Mouse (Mus musculus) MEL (cell line): ENCODE measurements around the gene Gm20388. TPM values are rescaled to one million over a fixed set of nuclear protein-coding genes. Genes with fewer than 3 reads are reported as not detected.

Experiments used
- DNase-seq: peaks from one replicate; pipeline ENCODE4 v3.0.0; 2011; ENCODE audit warnings: low read depth, low spot score
- H3K27ac ChIP-seq: 2 replicates; pipeline ENCODE4 v1.5.1; 2012; ENCODE audit warnings: low read depth, mild to moderate bottlenecking, control low read depth, low read length, moderate library complexity; ENCODE audit not compliant: control insufficient read depth
- H3K27me3 ChIP-seq, 2 experiments: fragments of 150-350 bp in 1 of 2; sonication (generic) in 1 of 2; 2 replicates each; pipeline ENCODE4 v1.6.1; 2012; ENCODE audit warnings: low read length in 2 of 2, mild to moderate bottlenecking in 2 of 2, improper control_type of control experiment in 1 of 2, moderate library complexity in 1 of 2; ENCODE audit not compliant: insufficient read depth in 2 of 2, control insufficient read depth in 1 of 2
- H3K36me3 ChIP-seq, 2 experiments: 2 replicates each; pipeline ENCODE4 v1.6.1; 2012 to 2014; ENCODE audit warnings: low read length in 2 of 2, improper control_type of control experiment in 1 of 2, inconsistent platforms in 1 of 2, mild to moderate bottlenecking in 1 of 2; ENCODE audit not compliant: insufficient read depth in 2 of 2, control insufficient read depth in 1 of 2
- H3K4me1 ChIP-seq, 2 experiments: fragments of 150-350 bp in 1 of 2; sonication (generic) in 1 of 2; 2 replicates each; pipeline ENCODE4 v1.6.1; 2012; ENCODE audit warnings: low read length in 2 of 2, improper control_type of control experiment in 1 of 2, mild to moderate bottlenecking in 1 of 2; ENCODE audit not compliant: insufficient read depth in 2 of 2, control insufficient read depth in 1 of 2
- H3K4me3 ChIP-seq, 2 experiments: fragments of 150-350 bp in 1 of 2; sonication (generic) in 1 of 2; 2 replicates each; pipeline ENCODE4 v1.5.1; 2012; ENCODE audit warnings: low read depth in 2 of 2, low read length in 2 of 2, mild to moderate bottlenecking in 2 of 2, moderate library complexity in 2 of 2, control low read depth in 1 of 2, improper control_type of control experiment in 1 of 2; ENCODE audit not compliant: control insufficient read depth in 1 of 2, insufficient read depth in 1 of 2
- H3K79me2 ChIP-seq: 2 replicates; pipeline ENCODE4 v1.6.1; 2012; ENCODE audit warnings: mild to moderate bottlenecking, low read length, moderate library complexity; ENCODE audit not compliant: control insufficient read depth, poor library complexity, insufficient read depth
- H3K9ac ChIP-seq: 2 replicates; pipeline ENCODE4 v1.6.1; 2012; ENCODE audit warnings: low read depth, mild to moderate bottlenecking, control low read depth, low read length, moderate library complexity; ENCODE audit not compliant: control insufficient read depth, poor library complexity, severe bottlenecking
- H3K9me3 ChIP-seq: fragments of 150-350 bp; sonication (generic); replicated peaks from 2 replicates; pipeline ENCODE4 v1.6.1; 2012; ENCODE audit warnings: mild to moderate bottlenecking, low read length, improper control_type of control experiment, moderate library complexity; ENCODE audit not compliant: insufficient read depth
- BHLHE40 ChIP-seq: IDR thresholded peaks from 2 replicates; pipeline ENCODE4 v1.6.1; 2012; ENCODE audit warnings: low read depth, mild to moderate bottlenecking, inconsistent platforms, low read length, improper control_type of control experiment, borderline replicate concordance
- CTCF ChIP-seq, 3 experiments: IDR thresholded peaks in 2 of 3; conservative IDR thresholded peaks in 1 of 3; 2 replicates each; pipeline ENCODE4 v1.5.1; 2011 to 2012; ENCODE audit warnings: low read length in 3 of 3, low read depth in 2 of 3, mild to moderate bottlenecking in 2 of 3, improper control_type of control experiment in 1 of 3, inconsistent platforms in 1 of 3, mixed read lengths in 1 of 3, moderate library complexity in 1 of 3; ENCODE audit not compliant: control insufficient read depth in 1 of 3, insufficient read depth in 1 of 3, poor library complexity in 1 of 3, severe bottlenecking in 1 of 3
- EP300 ChIP-seq, 2 experiments: IDR thresholded peaks; 2 replicates each; pipeline ENCODE4 v1.6.1; 2011; ENCODE audit warnings: improper control_type of control experiment in 2 of 2, low read length in 2 of 2, low read depth in 1 of 2, mild to moderate bottlenecking in 1 of 2
- ETS1 ChIP-seq: IDR thresholded peaks from 2 replicates; pipeline ENCODE4 v1.6.1; 2012; ENCODE audit warnings: low read depth, mild to moderate bottlenecking, inconsistent platforms, low read length, improper control_type of control experiment, moderate library complexity
- GATA1 ChIP-seq: IDR thresholded peaks from 2 replicates; pipeline ENCODE4 v1.6.1; 2011; ENCODE audit warnings: low read depth, low read length, improper control_type of control experiment
- HCFC1 ChIP-seq: IDR thresholded peaks from 2 replicates; pipeline ENCODE4 v1.6.1; 2012; ENCODE audit warnings: low read depth, mild to moderate bottlenecking, inconsistent platforms, low read length, improper control_type of control experiment, moderate library complexity
- KAT2A ChIP-seq: conservative IDR thresholded peaks from 2 replicates; pipeline ENCODE4 v1.6.1; 2012; ENCODE audit warnings: low read depth, low read length, improper control_type of control experiment, inconsistent platforms
- MAFK ChIP-seq: IDR thresholded peaks from 2 replicates; pipeline ENCODE4 v1.6.1; 2011; ENCODE audit warnings: low read depth, mild to moderate bottlenecking, low read length, improper control_type of control experiment, borderline replicate concordance
- MYB ChIP-seq: IDR thresholded peaks from 2 replicates; pipeline ENCODE4 v1.6.1; 2011; ENCODE audit warnings: mild to moderate bottlenecking, low read depth, low read length, improper control_type of control experiment
- MYC ChIP-seq: IDR thresholded peaks from 2 replicates; pipeline ENCODE4 v1.6.1; 2011; ENCODE audit warnings: low read depth, mild to moderate bottlenecking, low read length, improper control_type of control experiment, moderate library complexity
- NELFE ChIP-seq: IDR thresholded peaks from 2 replicates; pipeline ENCODE4 v1.6.1; 2011; ENCODE audit warnings: low read depth, low read length, improper control_type of control experiment
- NRF1 ChIP-seq: IDR thresholded peaks from 2 replicates; pipeline ENCODE4 v1.6.1; 2014; ENCODE audit warnings: low read depth, mild to moderate bottlenecking, inconsistent platforms, low read length, improper control_type of control experiment, moderate library complexity; ENCODE audit not compliant: poor library complexity, insufficient read depth, severe bottlenecking
- POLR2A ChIP-seq, 2 experiments: IDR thresholded peaks; 2 replicates each; pipeline ENCODE4 v1.6.1; 2011 to 2012; ENCODE audit warnings: low read length in 2 of 2, mild to moderate bottlenecking in 2 of 2, control low read depth in 1 of 2, improper control_type of control experiment in 1 of 2, low read depth in 1 of 2, moderate library complexity in 1 of 2; ENCODE audit not compliant: control insufficient read depth in 1 of 2, insufficient read depth in 1 of 2, poor library complexity in 1 of 2
- POLR2AphosphoS2 ChIP-seq: IDR thresholded peaks from 2 replicates; pipeline ENCODE4 v1.6.1; 2011; ENCODE audit warnings: low read length, improper control_type of control experiment
- RAD21 ChIP-seq: IDR thresholded peaks from 2 replicates; pipeline ENCODE4 v1.6.1; 2011; ENCODE audit warnings: mild to moderate bottlenecking, low read depth, low read length, improper control_type of control experiment
- SIN3A ChIP-seq: IDR thresholded peaks from 2 replicates; pipeline ENCODE4 v1.6.1; 2012; ENCODE audit warnings: low read length, improper control_type of control experiment, inconsistent platforms
- SMC3 ChIP-seq: IDR thresholded peaks from 2 replicates; pipeline ENCODE4 v1.6.1; 2011; ENCODE audit warnings: low read depth, low read length, improper control_type of control experiment
- TAL1 ChIP-seq: IDR thresholded peaks from 2 replicates; pipeline ENCODE4 v1.6.1; 2012; ENCODE audit warnings: mild to moderate bottlenecking, inconsistent platforms, low read length, moderate library complexity, mixed read lengths
- TCF12 ChIP-seq: IDR thresholded peaks from 2 replicates; pipeline ENCODE4 v1.6.1; 2014; ENCODE audit warnings: low read depth, mild to moderate bottlenecking, inconsistent platforms, low read length, improper control_type of control experiment, moderate library complexity
- UBTF ChIP-seq: IDR thresholded peaks from 2 replicates; pipeline ENCODE4 v1.6.1; 2012; ENCODE audit warnings: low read depth, mild to moderate bottlenecking, inconsistent platforms, low read length, improper control_type of control experiment, moderate library complexity, borderline replicate concordance; ENCODE audit not compliant: insufficient read depth
- USF2 ChIP-seq, 2 experiments: IDR thresholded peaks; 2 replicates each; pipeline ENCODE4 v1.6.1; 2011 to 2012; ENCODE audit warnings: improper control_type of control experiment in 2 of 2, low read length in 2 of 2, borderline replicate concordance in 1 of 2, inconsistent platforms in 1 of 2, low read depth in 1 of 2, mild to moderate bottlenecking in 1 of 2; ENCODE audit not compliant: insufficient read depth in 1 of 2
- ZC3H11A ChIP-seq: IDR thresholded peaks from 2 replicates; pipeline ENCODE4 v1.6.1; 2012; ENCODE audit warnings: low read depth, mild to moderate bottlenecking, inconsistent platforms, low read length, improper control_type of control experiment
- ZNF384 ChIP-seq: IDR thresholded peaks from 2 replicates; pipeline ENCODE4 v1.6.1; 2012; ENCODE audit warnings: low read depth, mild to moderate bottlenecking, inconsistent platforms, low read length, improper control_type of control experiment
- polyA plus RNA-seq, 2 experiments: library from polyadenylated mRNA; stranded (reverse) in 1 of 2; unstranded in 1 of 2; fragments of >175 nt in 1 of 2; fragments of >200 nt in 1 of 2; gene quantifications; 2 replicates each; pipeline versions ENCODE4 v1.2.1 to v1.2.4; 2012; ENCODE audit warnings: low replicate concordance in 2 of 2, low read depth in 1 of 2; ENCODE audit not compliant: insufficient read length in 2 of 2, insufficient read depth in 1 of 2, missing spikeins in 1 of 2
- total RNA-seq: library from RNA; depleted of rRNA; stranded (reverse); fragments of 300-350 nt; gene quantifications from 2 replicates; pipeline ENCODE4 v1.2.3, GENCODE M21; 2012

Gm20388 gene
- total and polyA plus RNA-seq, 3 experiments, result 11.1 to 17.8 TPM; not detected in 1

DNA sequence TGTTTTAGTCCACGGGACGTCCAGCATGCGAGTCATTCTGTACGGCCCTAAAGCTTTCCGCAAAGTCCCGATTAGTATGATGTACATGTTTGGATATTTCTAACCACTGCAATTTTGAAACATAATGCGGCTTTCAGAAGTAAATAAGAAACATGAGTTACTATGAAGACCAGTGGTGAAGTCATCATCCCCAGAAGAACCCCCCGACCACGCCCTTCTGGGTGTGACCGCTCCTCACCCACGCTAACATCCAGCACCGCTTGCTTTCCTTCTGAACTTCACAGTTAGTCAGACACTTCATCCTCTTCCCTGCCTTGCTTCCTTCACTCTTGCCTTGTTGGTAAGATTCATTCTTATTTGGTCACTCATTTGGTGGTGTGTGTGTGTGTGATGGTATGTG is 3738.8 kb downstream of the Gm20388 start:
- Histone ChIP-seq H3K4me1 (no peaks in the 10 kb centered on the region), H3K27ac (no peak overlapping the region), H3K4me3 (no peak overlapping the region), H3K9me3 (no peaks in the 10 kb centered on the region), H3K27me3 (no peaks in the 10 kb centered on the region; a peak in 1 of 4 replicates), H3K79me2 (no peaks in the 10 kb centered on the region), H3K36me3 (no peaks in the 10 kb centered on the region), H3K9ac (no peak overlapping the region)
- TF ChIP-seq BHLHE40, result no peak
- TF ChIP-seq ZNF384, result no peak
- TF ChIP-seq ETS1, result no peak
- no peak for TF ChIP-seq POLR2AphosphoS2
- no peak for TF ChIP-seq NRF1
- TF ChIP-seq HCFC1, result no peak
- no peak for TF ChIP-seq CTCF (IDR thresholded peaks at IDR 0.05 in 2 of 3, conservative IDR thresholded peaks at IDR 0.05 in 1 of 3; ENCODE audit: control insufficient read depth in 1 of 3, insufficient read depth in 1 of 3, low read depth in 2 of 3, low read length in 3 of 3, poor library complexity in 1 of 3, severe bottlenecking in 1 of 3)
- no peak for TF ChIP-seq MYC
- no peak for TF ChIP-seq TAL1
- TF ChIP-seq MYB, result no peak
- TF ChIP-seq KAT2A, result no peak
- TF ChIP-seq USF2 (IDR thresholded peaks at IDR 0.05; ENCODE audit: borderline replicate concordance in 1 of 2, insufficient read depth in 1 of 2, low read depth in 1 of 2, low read length in 2 of 2), result no peak
- no peak for TF ChIP-seq SIN3A
- no peak for TF ChIP-seq SMC3
- TF ChIP-seq MAFK, result no peak
- no peak for TF ChIP-seq NELFE
- no peak for TF ChIP-seq POLR2A (IDR thresholded peaks at IDR 0.05; ENCODE audit: control insufficient read depth in 1 of 2, insufficient read depth in 1 of 2, low read depth in 1 of 2, low read length in 2 of 2, poor library complexity in 1 of 2)
- TF ChIP-seq EP300 (IDR thresholded peaks at IDR 0.05; ENCODE audit: low read depth in 1 of 2, low read length in 2 of 2), result no peak
- no peak for TF ChIP-seq ZC3H11A
- DNase-seq, result no peak

DNA sequence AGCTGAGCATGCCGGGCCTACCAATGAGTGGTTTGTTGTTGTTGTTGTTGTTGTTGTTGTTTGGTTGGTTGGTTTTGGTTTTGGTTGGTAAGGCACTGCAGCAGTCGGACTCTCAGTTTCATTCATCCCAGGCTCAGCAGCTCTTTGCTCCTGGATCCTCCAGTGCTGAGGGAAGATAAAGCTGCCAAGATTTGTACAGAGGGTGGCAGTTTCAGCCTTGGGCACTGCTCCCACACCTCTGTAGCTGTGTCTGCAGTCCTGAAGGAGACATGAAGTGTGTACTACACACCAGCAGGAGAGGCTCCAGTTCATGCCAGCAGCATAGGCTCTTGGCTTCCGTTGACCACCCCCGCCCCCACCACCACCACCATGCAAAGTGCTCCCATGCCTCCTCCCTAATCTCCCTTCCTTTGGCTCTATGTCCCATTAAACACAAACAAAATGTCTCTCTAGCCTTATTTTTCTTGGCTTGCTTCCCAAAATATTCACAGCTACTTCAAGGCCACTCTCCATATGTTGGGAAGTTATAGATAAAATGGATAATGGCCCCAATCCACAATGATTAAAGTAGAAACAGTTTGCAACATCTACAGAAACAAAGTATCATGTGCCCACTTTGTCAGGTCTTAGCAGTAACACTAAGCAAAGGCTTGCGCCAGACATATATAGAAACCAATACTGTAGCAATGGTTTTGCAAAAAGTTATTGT is 3740.9 kb downstream of the Gm20388 start:
- H3K27ac ChIP-seq, result no peak overlapping the region
- H3K9me3 ChIP-seq, result no peaks in the 10 kb centered on the region
- H3K4me1 ChIP-seq, result no peaks in the 10 kb centered on the region
- H3K27me3 ChIP-seq, result no peaks in the 10 kb centered on the region; a peak in 1 of 4 replicates
- TF ChIP-seq BHLHE40 (no peak), USF2 (IDR thresholded peaks at IDR 0.05; ENCODE audit: borderline replicate concordance in 1 of 2, insufficient read depth in 1 of 2, low read depth in 1 of 2, low read length in 2 of 2) (no peak), GATA1 (no peak), NRF1 (no peak), TCF12 (no peak), POLR2A (IDR thresholded peaks at IDR 0.05; ENCODE audit: control insufficient read depth in 1 of 2, insufficient read depth in 1 of 2, low read depth in 1 of 2, low read length in 2 of 2, poor library complexity in 1 of 2) (no peak), UBTF (no peak), EP300 (IDR thresholded peaks at IDR 0.05; ENCODE audit: low read depth in 1 of 2, low read length in 2 of 2) (no peak), TAL1 (no peak), RAD21 (no peak)
- no peak overlapping the region for H3K4me3 ChIP-seq
- no peak overlapping the region for H3K9ac ChIP-seq
- H3K36me3 ChIP-seq, result no peaks in the 10 kb centered on the region
- DNase-seq, result no peak
- H3K79me2 ChIP-seq, result no peaks in the 10 kb centered on the region
